Mouse (Mus musculus): ENCODE results near the gene Lrba. TPM values are rescaled to one million over a fixed set of nuclear protein-coding genes. Genes with fewer than 3 reads are reported as not detected.
A peak's percentile ranks its signal among the peaks of the same experiment; 100 is the strongest.

The Lrba gene
- total RNA-seq, 2 experiments from 2014 or later = 19.3 to 23.1 TPM

- peak in 1 of 2 experiments; percentile 10 for DNase-seq
- intact Hi-C loops (cut with DNase I) = no loop called here
Measured at GRCm38 (mm10) chr3:86451211-86451610, 226.7 kb downstream of the Lrba start.

- intact Hi-C loops (cut with DNase I) = no loop called here
- DNase-seq = no peak
Measured at GRCm38 (mm10) chr3:86461582-86461981, 237.1 kb downstream of the Lrba start.

GRCm38 (mm10) chr3:86489992-86490391, 265.5 kb downstream of the Lrba start:
- intact Hi-C loops (cut with DNase I) = no loop called here
- DNase-seq = no peak

- no peak for DNase-seq
- intact Hi-C loops (cut with DNase I) = no loop called here
Measured at GRCm38 (mm10) chr3:86500586-86500985, 276.1 kb downstream of the Lrba start.

- intact Hi-C loops (cut with DNase I) = no loop called here
- no peak for DNase-seq
Measured at GRCm38 (mm10) chr3:86518506-86519109, 294.1 kb downstream of the Lrba start.

- intact Hi-C loops (cut with DNase I) = no loop called here
- no peak for DNase-seq
Measured at GRCm38 (mm10) chr3:86522880-86523505, 298.5 kb downstream of the Lrba start.

- intact Hi-C loops (cut with DNase I) = no loop called here
- DNase-seq = no peak
Measured at GRCm38 (mm10) chr3:86531531-86532269, 307.2 kb downstream of the Lrba start.

GRCm38 (mm10) chr3:86536751-86537150, 312.3 kb downstream of the Lrba start:
- intact Hi-C loops (cut with DNase I) = no loop called here
- DNase-seq = no peak

GRCm38 (mm10) chr3:86538645-86539554, 314.4 kb downstream of the Lrba start:
- no peak for DNase-seq
- intact Hi-C loops (cut with DNase I) = no loop called here

- DNase-seq = no peak
- intact Hi-C loops (cut with DNase I) = loop anchor here (10.0 kb wide), 1 partner anchor 225 kb away; no protein-coding TSS in a partner anchor
Measured at GRCm38 (mm10) chr3:86539555-86540168, 315.2 kb downstream of the Lrba start.

- intact Hi-C loops (cut with DNase I) = loop anchor here (10.0 kb wide), 1 partner anchor 224 kb away; no protein-coding TSS in a partner anchor
- DNase-seq = no peak
Measured at GRCm38 (mm10) chr3:86541074-86541614, 316.7 kb downstream of the Lrba start.

- DNase-seq = no peak
- intact Hi-C loops (cut with DNase I) = loop anchor here (10.0 kb wide), 1 partner anchor 223 kb away; no protein-coding TSS in a partner anchor
Measured at GRCm38 (mm10) chr3:86541863-86542397, 317.4 kb downstream of the Lrba start.

GRCm38 (mm10) chr3:86544785-86545184, 320.3 kb downstream of the Lrba start:
- no peak for DNase-seq
- intact Hi-C loops (cut with DNase I) = loop anchor here (10.0 kb wide), 1 partner anchor 220 kb away; no protein-coding TSS in a partner anchor

GRCm38 (mm10) chr3:86545945-86546344, 321.5 kb downstream of the Lrba start:
- no peak for DNase-seq
- intact Hi-C loops (cut with DNase I) = loop anchor here (10.0 kb wide), 1 partner anchor 219 kb away; no protein-coding TSS in a partner anchor

- intact Hi-C loops (cut with DNase I) = loop anchor here (10.0 kb wide), 1 partner anchor 218 kb away; no protein-coding TSS in a partner anchor
Measured at GRCm38 (mm10) chr3:86546471-86547250, 322.2 kb downstream of the Lrba start.

GRCm38 (mm10) chr3:86547251-86547791, 322.8 kb downstream of the Lrba start:
- peak in 1 of 2 experiments; percentile 5 for DNase-seq
- intact Hi-C loops (cut with DNase I) = loop anchor here (10.0 kb wide), 1 partner anchor 217 kb away; no protein-coding TSS in a partner anchor

More at GRCm38 (mm10) chr3:86546471-86547250, 322.2 kb downstream of the Lrba start:
- peak; percentile 12 to 40 for DNase-seq

- DNase-seq = no peak
- intact Hi-C loops (cut with DNase I) = loop anchor here (10.0 kb wide), 1 partner anchor 216 kb away; no protein-coding TSS in a partner anchor
Measured at GRCm38 (mm10) chr3:86548091-86549015, 323.9 kb downstream of the Lrba start, which contains the start of gene Mab21l2. TSS of gene Mab21l2 (minus strand) at chr3:86548629.
